Mouse (Mus musculus) layer of hippocampus, postnatal 36 days (tissue): ENCODE data around the gene Cela1. TPM values are rescaled to one million over a fixed set of nuclear protein-coding genes. Genes with fewer than 3 reads are reported as not detected.
A peak's percentile ranks its signal among the peaks of the same experiment; 100 is the strongest.

Experiments
- DNase-seq, 2 experiments: peaks; one replicate each; pipeline ENCODE4 v3.0.0; 2022
- total RNA-seq, 2 experiments: library from RNA; stranded (reverse); gene quantifications; 2 replicates each; pipeline ENCODE4 v1.2.3; 2021

Cela1 gene
- total RNA-seq, 2 experiments from 2014 or later, result 1.8 to 2.3 TPM

DNA sequence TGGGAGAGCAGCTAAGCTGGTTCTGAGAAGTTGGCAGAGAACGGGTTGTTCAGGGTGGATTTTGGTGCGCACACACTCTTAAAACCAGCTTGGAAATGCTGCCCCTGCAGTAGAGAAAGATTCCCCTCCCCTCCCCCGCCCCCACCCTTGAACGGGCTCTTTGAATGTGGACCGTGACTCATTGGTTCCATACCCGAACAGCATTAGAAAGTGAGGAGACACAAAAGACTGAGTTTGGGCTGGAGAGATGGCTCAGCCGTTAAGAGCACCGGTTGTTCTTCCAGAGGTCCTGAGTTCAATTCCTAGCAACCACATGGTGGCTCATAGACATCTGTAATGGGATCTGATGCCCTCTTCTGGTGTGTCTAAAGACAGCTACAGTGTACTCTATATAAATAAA lies 17.7 kb downstream of the Cela1 start:
- no peak for DNase-seq

DNA sequence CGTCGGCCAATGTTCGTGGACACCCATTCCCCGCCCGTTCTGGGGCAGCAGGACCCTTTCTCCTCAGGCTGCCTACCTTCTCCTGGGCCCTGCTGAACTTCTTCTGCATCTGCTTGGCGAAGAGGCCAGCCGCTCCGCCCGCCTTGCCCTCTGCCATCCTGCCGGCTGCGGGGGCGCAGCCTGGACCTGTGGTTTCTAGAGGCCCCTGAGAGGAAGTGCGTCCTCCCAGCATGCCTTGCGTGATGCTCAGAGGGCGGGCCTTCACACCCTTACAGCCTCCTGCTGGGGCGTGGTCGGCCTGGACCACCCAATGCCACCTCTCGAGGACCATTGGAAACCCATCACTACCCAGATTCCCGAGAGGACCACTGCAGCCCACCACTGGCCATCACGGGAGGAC lies 18.4 kb downstream of the Cela1 start, which contains the start of gene Bin2:
TSS of gene Bin2 (minus strand) at position 217 of the 400 bp plus-strand sequence.
- peak in 1 of 2 experiments; percentile 13 for DNase-seq

DNA sequence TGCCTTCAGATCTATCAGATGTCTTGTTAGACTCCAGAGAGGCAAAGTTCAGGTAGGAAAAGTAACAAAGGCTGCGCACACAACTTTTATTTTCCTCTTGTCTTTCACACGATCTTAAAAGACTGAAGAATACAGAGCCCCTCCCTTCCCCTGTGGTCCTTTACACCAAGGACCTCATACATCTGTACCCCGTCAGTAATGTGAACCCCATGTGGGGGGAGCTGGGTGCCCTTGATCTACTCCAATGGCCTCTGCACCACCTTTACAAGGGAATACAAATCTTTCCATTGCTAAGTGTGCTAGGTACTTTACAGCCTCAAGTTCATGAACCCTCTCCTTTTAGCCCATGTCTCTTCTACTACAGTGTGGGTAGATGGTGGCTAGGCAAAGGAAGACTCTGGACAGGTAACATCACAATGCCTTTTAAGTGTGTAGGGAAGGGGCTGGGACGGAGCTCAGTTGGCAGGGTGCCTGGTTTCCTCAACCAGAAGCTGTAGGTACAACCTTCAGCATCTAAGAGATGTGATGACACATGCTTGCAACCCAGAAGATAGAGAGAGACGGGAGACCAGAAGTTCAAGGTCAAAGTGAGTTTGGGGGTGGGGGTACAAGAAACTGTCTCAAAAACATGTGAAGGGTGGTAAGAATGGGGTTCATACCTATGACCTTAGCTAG lies 19.7 kb downstream of the Cela1 start:
- DNase-seq, result no peak

DNA sequence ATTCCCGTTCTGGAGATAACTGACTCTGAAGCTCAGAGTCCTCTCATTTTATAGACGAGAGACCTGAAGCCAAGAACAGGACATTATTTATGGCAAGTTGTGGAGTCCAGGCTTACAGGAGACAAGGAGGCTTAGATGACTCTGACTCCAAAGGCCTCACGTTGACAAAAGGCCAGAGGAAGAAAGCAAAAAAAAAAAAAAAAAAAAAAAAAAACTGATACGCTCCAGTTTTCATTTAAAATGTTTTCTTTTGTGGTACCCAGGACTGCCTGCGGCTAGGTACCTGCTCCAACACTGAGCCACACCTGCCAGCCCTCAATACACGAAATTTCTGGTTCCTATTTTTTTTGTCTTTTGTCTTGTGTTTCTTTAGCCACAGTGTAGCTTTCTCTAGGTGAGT lies 20.3 kb downstream of the Cela1 start:
- DNase-seq, result no peak

DNA sequence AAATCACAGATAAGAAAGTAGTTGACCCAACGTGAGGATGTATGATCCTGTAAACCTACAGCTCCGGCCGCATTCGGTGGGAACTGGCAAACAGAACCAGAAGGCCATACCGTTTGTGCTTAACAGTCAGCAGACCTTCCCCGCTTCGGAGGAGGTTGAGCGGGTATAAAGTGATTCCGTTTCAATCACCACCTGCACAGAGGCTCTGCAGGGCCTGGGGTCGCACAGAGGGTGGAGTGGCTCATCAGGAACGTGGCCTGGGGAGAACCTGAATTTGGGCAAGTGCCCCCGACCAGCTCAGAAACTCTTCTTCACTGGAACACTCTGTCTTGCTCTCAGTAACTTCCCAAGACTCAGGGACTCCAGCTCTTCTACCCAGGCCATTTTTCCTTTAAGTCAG lies 20.9 kb downstream of the Cela1 start:
- DNase-seq, result no peak

DNA sequence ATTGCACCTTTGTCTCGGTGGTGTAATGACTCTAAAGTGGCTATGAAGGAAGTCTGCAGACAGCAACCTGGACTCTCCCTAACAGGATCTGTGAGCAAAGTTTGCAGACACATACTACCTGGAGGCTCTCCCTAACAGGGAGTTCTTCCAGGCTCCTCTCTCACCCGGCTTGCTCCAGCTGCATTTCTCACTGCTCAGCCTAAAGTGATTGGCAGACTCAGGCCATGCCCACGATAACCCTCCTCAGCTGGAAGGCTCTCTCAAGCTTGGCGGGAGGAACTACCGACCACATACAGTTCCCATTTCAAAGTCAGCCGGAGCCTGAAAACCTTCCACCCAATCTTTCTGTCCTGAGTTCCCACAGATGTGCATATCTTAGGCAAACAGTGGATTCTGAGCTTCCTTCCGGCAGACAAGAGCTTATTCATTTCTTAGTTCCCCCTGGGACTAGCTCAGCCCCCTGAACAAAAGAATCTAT lies 21.5 kb downstream of the Cela1 start:
- no peak for DNase-seq

DNA sequence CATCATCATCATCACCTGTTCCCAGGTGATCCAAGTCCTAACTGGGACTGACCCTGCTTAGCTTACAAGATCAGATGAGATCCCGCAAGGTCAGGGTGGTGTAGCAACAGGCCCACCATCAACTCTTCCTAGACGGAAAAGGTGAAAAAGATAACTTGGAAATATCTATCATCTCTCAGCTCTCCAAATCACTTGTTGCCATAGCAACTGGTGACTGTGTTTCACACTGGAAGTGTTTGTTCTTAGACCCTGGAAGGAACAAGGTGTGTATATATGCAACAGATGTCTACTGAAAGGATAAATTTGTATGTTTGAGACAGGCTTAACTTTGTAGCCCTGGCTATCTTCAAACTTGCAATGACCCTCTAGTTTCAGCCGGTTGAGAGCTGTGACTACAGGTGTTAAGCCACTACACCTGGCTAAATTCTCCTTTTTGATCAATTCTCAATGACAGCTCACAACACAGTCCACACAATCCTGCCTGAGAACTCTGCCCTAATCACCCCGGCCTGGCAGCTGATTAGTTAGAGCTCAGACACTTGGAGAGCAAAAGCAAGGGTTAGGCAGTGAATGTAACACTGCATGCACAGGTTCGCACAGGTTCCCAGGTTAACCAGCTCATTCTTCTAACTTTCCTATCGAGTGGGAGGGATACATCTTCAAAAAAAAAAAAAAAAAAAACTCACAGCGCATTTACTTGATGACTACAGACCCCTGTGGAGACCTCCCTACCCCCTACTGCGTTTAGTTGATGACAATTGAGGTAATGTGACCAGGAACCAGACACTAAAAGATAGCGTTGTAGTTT lies 22.1 kb downstream of the Cela1 start:
- no peak for DNase-seq

DNA sequence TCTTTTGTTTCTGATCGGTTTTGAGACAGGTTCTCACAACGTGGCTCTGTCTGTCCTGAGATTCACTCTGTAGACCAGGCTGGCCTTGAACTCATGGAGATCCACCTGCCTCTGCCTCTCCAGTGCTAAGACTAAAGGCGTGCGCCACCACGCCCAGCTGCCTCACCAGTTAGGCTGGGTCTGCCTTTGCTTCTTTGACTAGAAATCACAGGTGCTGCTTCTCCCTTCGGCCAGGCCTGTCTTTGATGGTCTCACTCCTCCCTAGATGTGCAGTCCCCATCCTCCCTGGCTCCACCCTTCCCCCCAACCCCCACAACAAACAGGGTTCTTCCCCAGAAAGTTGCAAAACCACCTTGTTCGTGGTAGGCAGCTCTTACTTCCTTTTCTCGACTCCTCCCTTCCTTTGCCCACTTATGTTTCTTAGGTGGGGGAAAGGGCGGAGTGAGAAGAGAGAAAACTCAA lies 22.9 kb downstream of the Cela1 start:
- DNase-seq, result no peak

DNA sequence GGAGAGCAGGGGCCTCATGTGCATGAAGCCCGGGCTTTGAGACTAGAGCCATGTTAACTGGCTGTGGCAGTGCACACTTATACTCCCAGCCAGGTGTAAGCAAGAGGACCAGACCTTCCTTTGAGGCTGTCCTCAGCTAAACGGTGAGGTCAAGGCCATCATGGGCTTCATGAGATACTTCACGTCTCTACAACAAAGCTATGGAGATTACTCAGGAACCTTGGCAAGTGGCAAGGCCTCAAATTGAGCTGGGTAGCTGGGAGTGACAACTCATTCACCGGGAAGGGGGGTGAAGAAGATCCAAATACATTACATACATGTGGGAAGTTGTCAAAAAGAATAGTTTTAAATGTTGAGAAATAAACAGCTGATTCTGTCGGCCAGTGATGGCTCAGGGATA lies 26.9 kb downstream of the Cela1 start:
- no peak for DNase-seq

DNA sequence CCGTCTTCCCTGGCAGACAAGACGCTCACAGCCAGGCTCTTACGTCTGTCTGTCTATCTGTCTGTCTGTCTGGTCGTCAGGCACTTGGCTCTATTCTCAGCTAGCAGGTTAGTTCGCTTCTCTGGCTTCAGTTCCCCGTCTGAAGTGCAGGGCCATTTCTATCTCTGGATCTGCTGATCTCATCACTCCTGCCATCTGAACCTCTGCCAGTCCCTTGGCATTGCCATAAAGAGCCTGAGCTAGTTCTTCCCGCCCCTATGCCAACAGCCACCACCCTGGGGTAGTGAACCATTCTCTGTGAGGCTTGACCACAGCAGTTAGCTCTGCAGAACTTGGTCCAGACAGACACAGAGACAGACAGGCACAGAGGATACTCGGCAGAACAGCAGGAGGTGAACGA lies 27.4 kb downstream of the Cela1 start:
- DNase-seq, result no peak

DNA sequence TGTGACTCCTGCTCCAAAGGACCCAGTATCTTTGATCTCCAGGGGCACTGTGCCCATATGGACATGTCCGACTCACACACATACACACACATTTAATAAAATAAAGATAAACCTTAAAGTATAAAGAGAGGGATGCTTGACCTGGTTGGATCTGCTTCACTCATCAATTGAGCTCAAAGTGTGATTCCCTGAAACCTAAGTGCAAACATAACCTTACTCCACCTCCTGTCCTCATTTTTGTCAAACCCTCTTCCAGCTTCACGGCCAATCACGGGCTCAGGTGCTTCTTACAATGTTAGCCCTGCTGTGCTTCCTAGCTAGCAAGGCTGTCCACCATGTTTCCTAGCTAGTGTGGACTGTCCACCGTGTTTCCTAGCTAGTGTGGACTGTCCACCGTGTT lies 32.5 kb downstream of the Cela1 start:
- DNase-seq, result no peak

DNA sequence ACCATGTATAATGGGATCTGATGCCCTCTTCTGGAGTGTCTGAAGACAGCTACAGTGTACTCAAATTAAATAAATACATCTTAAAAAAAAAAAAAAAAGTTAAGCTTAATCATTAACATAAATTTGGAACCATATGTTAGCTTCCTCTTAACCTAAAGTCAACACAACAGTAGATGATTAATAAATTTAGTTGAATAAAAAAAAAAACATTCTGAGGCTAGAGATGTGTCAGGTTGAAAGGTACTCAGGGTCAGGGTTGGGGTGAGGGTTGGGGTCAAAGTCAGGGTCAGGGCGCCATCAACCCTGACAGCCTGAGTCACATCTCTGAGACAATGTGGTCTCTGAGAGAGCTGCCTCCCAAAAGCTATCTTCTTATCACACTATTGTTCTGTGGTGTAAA lies 33.5 kb downstream of the Cela1 start:
- DNase-seq, result no peak

DNA sequence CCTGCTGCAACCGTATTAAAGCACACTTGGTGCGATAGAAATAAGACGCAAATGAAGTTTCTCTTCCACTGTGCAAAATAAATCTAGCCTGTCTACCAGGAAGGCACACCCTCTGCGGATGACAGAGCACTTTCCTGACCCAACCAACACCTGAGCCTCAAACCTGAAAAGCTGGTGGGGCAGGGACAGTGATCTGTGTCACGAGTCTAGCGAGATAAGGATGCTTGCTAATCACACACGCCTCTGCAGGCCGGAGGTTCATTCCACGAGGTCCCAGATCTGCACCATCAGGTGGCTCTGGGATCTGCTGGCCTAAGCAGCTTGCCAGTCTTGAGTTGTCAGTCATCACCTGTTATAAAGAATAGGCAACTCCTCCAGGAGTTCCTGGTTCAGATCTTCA lies 36.1 kb downstream of the Cela1 start:
- no peak for DNase-seq

DNA sequence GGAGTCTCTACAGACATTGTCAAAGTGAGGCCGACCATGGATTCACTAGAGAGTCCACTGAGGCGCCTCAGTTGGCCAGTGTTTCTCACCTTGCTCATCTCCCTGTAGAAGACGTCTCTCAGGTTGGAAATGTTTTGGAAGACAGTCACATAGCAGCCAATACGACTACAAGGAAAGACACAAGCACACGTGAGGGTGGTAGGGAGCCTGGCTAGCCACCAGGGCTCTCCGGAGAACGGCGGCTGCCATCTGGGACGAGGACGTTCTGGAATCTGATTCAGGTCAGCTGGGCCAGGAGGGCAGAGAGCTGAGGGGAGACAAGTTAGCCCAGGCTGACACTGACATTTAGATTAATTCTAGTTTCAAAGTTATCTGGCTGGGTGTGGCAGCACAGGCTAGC lies 37.6 kb downstream of the Cela1 start:
- DNase-seq, result no peak

DNA sequence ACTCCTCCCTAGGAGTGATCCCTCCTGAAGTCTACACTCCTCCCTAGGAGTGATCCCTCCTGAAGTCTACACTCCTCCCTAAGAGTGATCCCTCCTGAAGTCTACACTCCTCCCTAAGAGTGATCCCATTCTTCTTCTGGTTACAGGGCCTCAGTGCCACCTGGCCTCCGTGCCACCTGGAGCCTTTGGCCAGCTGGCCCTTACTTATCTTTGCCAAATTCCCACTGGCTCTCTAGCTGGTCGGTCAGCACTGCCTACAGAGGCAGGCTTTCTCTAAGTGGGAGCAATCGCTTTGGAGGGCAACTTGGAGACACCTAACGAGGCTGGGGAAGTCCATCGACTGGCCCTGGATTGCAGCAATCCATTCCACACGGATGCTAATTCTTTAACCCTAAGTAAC lies 41.6 kb downstream of the Cela1 start:
- DNase-seq, result no peak

DNA sequence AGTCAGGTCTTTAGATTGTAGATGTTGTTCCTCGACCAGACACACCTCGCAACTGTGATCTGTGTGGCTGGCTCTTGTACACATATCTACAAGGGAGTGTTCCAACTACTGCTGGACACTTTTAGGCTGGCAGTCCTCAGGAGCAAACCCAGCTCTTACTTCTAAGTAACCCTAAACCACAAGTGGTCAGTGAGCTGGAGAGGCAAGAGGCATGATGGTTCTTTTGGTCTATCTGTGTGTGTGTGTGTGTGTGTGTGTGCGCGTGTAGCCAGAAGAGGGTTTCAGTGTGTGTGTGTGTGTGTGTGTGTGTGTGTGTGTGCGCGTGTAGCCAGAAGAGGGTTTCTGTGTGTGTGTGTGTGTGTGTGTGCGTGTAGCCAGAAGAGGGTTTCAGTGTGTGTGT lies 45.3 kb downstream of the Cela1 start:
- DNase-seq, result no peak

DNA sequence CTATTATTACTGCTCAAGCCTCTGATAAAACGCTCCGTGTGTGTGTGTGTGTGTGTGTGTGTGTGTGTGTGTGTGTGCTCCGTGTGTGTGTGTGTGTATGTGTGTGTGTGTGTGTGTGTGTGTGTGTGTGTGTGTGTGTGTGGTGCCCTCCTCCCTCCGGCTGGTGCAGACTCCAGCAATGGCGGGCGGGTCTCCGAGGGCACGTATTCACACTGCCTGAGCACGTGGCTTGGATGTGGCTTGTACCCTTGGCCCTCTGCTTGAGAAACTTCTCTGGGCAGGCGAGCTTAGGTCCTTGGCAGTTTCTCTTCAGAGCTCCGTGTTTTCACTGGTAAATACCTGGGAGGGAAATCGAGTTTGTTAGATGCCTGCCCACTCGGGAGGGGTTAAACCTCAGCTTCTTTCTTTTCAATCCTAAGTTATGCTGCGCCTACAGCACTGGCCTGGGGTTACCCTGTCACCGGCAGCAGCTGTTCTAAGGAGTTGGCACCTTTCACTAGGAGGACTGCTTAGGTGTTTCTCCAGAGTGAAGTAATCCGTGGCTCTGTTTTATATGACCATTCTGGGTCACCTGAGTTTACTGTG lies 46.4 kb downstream of the Cela1 start:
- no peak for DNase-seq

DNA sequence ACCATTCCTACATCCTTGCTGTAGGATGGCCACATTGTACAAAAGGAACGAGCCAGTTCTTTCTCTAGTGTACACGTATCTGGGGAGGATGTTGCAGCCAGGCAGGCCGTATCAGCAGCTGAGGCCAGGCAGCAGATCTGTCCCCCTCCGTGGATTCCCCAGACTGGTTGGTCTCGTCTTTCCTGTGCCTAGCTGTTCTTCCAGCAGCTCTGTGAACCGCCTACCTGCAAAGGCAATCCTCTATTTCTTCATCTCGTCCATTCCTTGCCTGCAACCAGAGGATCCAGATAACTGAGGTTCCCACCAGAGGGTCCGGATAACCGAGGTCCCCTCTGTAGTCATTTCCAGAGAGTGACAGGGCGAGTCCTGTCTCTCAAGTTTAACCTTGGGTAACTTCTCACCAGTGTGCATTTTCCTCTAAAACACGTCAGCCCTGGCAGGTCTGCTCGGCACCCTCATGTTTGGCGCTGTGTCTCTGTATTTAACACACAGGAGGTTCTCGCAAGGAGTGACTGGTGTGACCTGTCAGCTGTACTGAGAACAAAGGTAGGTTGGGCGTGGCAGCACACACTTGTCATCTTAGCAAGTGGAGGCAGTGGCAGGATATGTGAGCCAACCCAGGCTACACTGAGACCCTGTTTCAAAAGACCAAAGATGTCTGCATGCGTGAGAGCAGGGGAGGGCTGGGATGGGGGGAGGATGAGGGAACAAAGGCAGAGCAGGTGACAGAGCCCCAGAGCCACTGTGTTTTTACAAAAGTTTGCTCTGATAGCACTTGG lies 47.6 kb downstream of the Cela1 start:
- DNase-seq, result no peak

DNA sequence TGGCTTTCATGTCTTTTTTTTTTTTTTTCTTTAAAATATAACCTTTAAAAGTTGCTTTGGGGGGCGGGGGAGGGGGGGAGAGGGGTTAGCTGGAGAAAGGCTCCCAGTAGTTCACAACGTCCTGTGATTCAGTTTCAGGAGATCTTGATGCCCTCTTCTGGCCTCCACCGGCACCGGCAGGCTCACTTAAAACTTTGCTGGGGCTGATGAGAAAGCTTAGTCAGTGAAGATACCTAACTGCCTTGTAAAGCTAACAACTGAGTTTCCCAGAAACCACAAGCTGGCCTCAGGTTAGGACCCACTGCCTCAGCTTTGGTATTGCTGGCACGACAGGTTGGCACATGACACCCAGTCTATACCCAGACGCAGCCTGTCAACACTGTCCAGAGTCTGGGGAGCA lies 50.1 kb downstream of the Cela1 start:
- no peak for DNase-seq

DNA sequence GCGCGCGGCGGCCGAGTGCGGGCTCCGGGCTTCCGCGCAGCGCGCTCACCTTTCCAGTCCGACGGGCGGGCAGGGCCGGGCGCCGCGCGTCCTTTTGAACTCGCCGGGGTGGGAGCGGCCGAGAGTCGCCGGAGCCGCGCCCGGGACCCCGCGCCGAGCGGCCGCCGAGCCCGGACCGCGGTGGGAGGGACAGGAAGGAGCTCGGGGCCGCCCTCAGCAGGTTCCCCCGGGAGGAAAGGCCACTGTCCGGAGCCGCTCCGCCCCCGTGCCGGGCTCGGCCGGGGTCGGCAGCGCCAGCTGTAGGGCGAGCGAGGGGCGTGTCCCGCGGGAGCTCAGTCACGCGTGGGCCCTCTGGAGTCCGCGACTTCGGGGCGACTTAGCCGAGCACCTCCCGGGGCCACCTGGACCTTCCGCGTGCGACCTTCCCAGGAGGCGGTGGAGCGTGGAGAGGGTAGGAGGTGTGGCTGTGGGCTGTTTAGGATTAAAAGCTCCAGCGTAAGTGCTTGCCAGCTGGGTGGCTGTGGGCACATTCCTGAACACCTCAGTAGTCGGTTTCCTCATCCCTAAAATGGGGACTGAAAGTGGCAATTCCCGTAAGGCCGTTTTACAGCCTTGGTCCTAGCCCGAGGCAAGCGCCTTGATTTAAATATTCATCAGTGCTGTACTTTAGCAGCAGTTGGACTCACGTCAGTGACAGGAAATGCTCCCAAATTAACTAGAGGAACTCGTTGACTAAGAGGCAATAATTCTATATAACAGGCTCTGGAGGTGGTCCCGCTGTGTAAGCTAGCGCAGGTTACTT lies 50.8 kb downstream of the Cela1 start, which contains the start of gene Smagp:
TSS of gene Smagp (minus strand) at position 241 of the 802 bp plus-strand sequence.
- no peak for DNase-seq

DNA sequence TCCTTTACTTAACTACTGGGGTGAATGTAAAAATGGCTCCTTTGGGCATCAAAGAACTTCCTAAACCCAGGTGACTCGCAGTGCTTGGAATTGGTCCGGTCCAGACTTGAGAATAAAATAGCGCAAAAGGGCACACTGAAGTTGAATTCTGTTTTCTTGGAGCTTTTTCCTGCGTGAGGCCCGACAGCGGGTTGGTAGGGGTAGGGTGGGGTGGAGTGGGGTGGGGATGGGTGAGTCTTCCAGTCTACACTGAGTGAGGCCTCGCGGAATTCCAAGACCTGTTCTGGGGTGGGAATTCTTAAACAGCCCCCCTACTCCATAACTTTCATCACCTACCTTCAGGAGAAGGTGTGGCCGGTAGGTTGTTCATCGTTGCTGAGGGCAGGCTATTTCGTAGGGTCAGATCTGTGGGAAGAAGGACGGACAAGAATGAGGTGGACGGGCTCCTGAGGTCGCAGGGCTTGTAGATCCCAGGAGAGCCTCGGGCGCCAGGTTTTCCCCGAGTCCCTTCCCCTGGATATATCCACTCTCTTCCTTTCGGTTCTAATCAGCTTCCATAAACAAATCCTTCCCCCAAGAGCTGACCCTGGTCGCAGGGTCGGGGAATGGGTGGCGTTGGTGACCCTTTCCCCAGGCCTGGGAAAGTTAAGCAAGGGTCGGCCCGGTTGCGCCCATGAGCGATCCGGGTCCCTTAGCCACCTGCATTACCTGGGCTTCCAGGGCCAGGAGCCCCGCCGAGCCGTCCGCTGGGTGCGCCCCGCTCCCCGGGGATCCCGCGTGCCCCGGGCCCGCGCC lies 51.7 kb downstream of the Cela1 start:
- no peak for DNase-seq
